Mouse (Mus musculus) brain, embryonic 14.5 days (tissue): ENCODE measurements around the gene Fgf10.

ENCODE experiments used
- CTCF ChIP-seq: fragments of 200-500 bp; IDR thresholded peaks from 2 replicates; pipeline ENCODE4 v1.5.1; 2012; ENCODE audit warnings: inconsistent platforms, mild to moderate bottlenecking, moderate library complexity, borderline replicate concordance; ENCODE audit not compliant: insufficient read depth, insufficient read length; ENCODE audit errors: extremely low read depth
- POLR2A ChIP-seq: fragments of 200-500 bp; IDR thresholded peaks from 2 replicates; pipeline ENCODE4 v1.6.1; 2012; ENCODE audit warnings: mild to moderate bottlenecking, inconsistent platforms, borderline replicate concordance; ENCODE audit not compliant: poor library complexity, insufficient read depth, insufficient read length, severe bottlenecking; ENCODE audit errors: extremely low read depth

DNA sequence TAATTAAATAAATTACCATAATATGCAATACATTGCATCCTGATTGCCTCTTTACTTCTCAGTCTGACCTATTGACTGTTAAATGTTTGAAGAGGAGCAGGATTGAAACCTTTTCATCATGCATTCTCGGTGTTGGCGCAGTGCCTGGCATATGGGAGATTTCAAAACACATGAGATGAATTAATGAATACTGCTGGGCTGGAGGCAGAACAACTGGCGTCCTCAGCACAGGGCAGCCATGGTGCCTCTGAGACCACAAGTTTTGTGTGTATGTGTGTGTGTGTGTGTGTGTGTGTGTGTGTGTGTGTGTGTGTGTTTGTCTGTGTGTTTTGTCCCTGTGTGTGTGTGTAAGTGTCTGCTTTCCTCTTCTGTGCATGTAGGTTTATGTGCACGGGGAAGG is 165.5 kb downstream of the Fgf10 start:
- TF ChIP-seq CTCF (no peak), POLR2A (no peak)
